16 mouse cellular contexts compared by ENCODE assay signal in the genomic region with DNA sequence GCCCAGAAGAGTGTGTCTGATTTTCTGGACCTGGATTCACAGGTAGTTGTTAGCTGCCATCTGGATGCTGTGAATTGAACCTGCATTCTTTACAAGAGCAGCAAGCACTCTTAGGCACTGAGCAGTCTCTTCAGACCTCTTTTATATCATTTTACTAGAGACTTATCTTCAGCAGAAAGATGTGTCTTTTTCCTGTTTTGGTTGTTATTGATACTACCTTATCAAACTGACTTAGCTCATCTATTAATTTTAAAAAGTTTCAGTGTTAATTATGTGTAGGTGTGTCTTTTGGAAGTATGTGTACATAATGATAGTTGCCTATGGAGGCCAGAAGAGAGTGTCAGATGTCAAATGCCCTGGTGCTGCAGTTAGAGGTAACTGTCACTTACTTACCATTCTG.
"Had no signal": no experiment of that assay in that cellular context is flagged by ENCODE, and none has a peak within 500 bp of the region (broad histone marks: within the 10 kb centered on the region; RNA-seq: fewer than 3 reads in every experiment).

No protein-coding gene starts in this region.

- H3K9ac ChIP-seq: neural tube, embryonic 13.5 days; neural tube, embryonic 15.5 days; stomach, embryonic 15.5 days had no signal

- H3K27me3 ChIP-seq: neural tube, embryonic 13.5 days; neural tube, embryonic 15.5 days; stomach, embryonic 15.5 days had no signal

- H3K9me3 ChIP-seq: neural tube, embryonic 13.5 days; neural tube, embryonic 15.5 days; stomach, embryonic 15.5 days had no signal

- H3K4me1 ChIP-seq: neural tube, embryonic 13.5 days; neural tube, embryonic 15.5 days; stomach, embryonic 15.5 days had no signal

- DNase-seq: retina, postnatal 1 day; right cerebral cortex, adult 18-20 months; right cerebral cortex, postnatal 14 days; right cerebral cortex, postnatal 25 days; right cerebral cortex, postnatal 4 days; spleen, adult 18-20 months; thymus, adult 18-20 months; thymus, adult 2 months; thymus, postnatal 14 days; thymus, postnatal 25 days; thymus, postnatal 36 days; thymus, postnatal 4 days had no signal

- H3K27ac ChIP-seq: neural tube, embryonic 13.5 days; neural tube, embryonic 15.5 days; stomach, embryonic 15.5 days; stomach, postnatal 0 days had no signal

- H3K4me3 ChIP-seq: neural tube, embryonic 13.5 days; neural tube, embryonic 15.5 days; stomach, embryonic 15.5 days had no signal

- H3K4me2 ChIP-seq: neural tube, embryonic 13.5 days; neural tube, embryonic 15.5 days; stomach, embryonic 15.5 days had no signal
